Mouse (Mus musculus) spleen, postnatal 10 days (tissue): ENCODE data around the gene Dr1.
A peak's percentile ranks its signal among the peaks of the same experiment; 100 is the strongest.
"Not testable (repeated sequence)": the region's sequence is repeated elsewhere in the genome, so short reads cannot be mapped to it uniquely, and the experiment has no call there.

Source experiments
- DNase-seq, 2 experiments: peaks; one replicate each; pipeline ENCODE4 v3.0.0; 2021 to 2022; ENCODE audit warnings: low spot score in 2 of 2

Gene Dr1

GRCm38 (mm10) chr5:108268127-108269062 lies at the start of gene Dr1:
Dr1 (plus strand) TSS chr5:108268897.
- DNase-seq = peak in 1 of 2 experiments; percentile 92

- no peak for DNase-seq
These were observed 44.6 kb upstream of the Dr1 start for GRCm38 (mm10) chr5:108224077-108224476.

GRCm38 (mm10) chr5:108226159-108226558 lies 42.5 kb upstream of the Dr1 start:
- DNase-seq = no peak

GRCm38 (mm10) chr5:108246314-108246765 lies 22.4 kb upstream of the Dr1 start:
- no peak for DNase-seq

- DNase-seq = no peak
These were observed 18.7 kb upstream of the Dr1 start for GRCm38 (mm10) chr5:108250033-108250432.

GRCm38 (mm10) chr5:108255259-108255658 lies 13.4 kb upstream of the Dr1 start:
- no peak for DNase-seq

- DNase-seq = peak; percentile 34 to 63
These were observed 6.0 kb upstream of the Dr1 start for GRCm38 (mm10) chr5:108262722-108263121.

GRCm38 (mm10) chr5:108263785-108264184 lies 4.9 kb upstream of the Dr1 start:
- DNase-seq = not testable (repeated sequence)

- no peak for DNase-seq
These were observed 1.7 kb upstream of the Dr1 start for GRCm38 (mm10) chr5:108266990-108267389.

- DNase-seq = peak in 1 of 2 experiments; percentile 80
These were observed 540 bp downstream of the Dr1 start for GRCm38 (mm10) chr5:108269063-108269810.

- no peak for DNase-seq
These were observed 1.1 kb downstream of the Dr1 start for GRCm38 (mm10) chr5:108269811-108270151.

GRCm38 (mm10) chr5:108270415-108270814 lies 1.7 kb downstream of the Dr1 start:
- peak; percentile 26 to 38 for DNase-seq

GRCm38 (mm10) chr5:108271345-108271744 lies 2.6 kb downstream of the Dr1 start:
- DNase-seq = not testable (repeated sequence)

GRCm38 (mm10) chr5:108286957-108287356 lies 18.3 kb downstream of the Dr1 start:
- no peak for DNase-seq

- DNase-seq = no peak
These were observed 32.9 kb downstream of the Dr1 start for GRCm38 (mm10) chr5:108301567-108301966.

GRCm38 (mm10) chr5:108312224-108313064 lies 43.7 kb downstream of the Dr1 start, which contains the start of gene Pigg:
Pigg (plus strand) TSS chr5:108312609.
- DNase-seq = peak; percentile 87 to 93

GRCm38 (mm10) chr5:108313065-108313860 lies 44.6 kb downstream of the Dr1 start:
- no peak for DNase-seq
